Mouse (Mus musculus) embryo, embryonic 10 days (tissue): ENCODE measurements around the gene Jam2.

Experiments
- DNase-seq: peaks from one replicate; pipeline ENCODE4 v3.0.0-alpha.2; 2015; ENCODE audit warnings: low spot score

Jam2 gene

GRCm38 (mm10) chr16:84838576-84838975, 64.7 kb downstream of the Jam2 start:
- no peak for DNase-seq

GRCm38 (mm10) chr16:84853492-84853891, 79.6 kb downstream of the Jam2 start:
- DNase-seq = no peak

GRCm38 (mm10) chr16:84864656-84865055, 90.7 kb downstream of the Jam2 start:
- no peak for DNase-seq

DNA sequence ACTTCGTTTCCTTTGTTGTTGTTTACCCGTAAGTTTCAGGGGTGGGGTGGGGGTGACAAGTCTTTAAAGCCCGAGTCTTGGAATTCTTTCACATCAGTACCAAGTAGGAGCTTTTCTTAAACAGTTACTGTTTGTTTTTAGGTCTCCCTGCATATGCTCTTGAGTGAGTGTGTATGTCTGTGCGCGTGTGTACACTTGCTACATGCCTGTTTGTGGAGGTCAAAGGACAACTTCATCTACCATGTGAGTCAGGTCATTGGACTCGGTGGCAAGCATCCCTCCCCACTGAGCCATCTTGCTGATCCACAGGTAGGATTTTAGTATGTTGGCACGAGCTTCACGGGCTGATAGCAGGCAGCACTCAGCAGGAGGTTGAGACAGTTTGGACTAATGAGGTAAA, 99.9 kb downstream of the Jam2 start:
- no peak for DNase-seq

DNA sequence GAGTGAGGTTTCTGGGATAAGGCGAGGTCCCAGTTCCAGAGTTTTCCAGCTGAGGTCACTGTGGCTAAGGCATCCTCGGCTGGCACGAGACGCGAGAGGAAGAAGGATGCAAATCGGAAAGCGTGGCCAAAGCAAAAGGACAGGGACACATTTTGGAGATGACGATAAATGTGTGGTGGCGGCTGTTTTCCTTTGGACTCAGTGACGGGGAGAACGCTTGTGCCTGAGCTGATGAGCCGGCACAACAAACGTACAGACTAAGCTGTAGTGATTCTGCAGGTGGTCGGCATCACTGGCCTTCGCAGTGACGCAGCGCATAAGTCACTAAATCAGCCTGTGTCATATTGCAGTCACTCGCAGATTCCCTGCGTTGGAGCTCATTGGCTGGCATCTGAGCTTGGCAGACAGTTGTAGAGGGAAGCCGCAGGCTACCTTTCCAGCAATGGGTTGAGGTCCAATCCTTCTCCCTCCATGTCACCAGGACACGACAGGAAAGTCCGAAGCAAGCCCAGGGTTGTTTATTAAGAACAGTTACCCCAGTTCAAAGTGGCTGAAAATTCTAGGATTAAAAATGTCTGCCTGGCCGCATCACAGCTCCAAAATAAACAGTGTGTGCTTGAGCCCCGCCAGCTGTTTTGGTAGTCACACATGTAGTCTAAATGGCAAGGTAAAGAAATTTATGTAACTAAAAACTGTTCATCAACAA, 101.2 kb downstream of the Jam2 start:
- no peak for DNase-seq
